In genomic region chr9:7783823-7784614, GRCm38 (mm10) we compare ENCODE assay signal across 11 mouse cellular contexts. TPM values are rescaled to one million over a fixed set of nuclear protein-coding genes. Genes with fewer than 3 reads are reported as not detected.
DNase-seq lines count a peak whose midpoint lies in the region; ATAC-seq and TF ChIP-seq lines count a peak whose summit lies in the region.
"Had no signal": no experiment of that assay in that cellular context is flagged by ENCODE, and none has a peak within 500 bp of the region (broad histone marks: within the 10 kb centered on the region; RNA-seq: fewer than 3 reads in every experiment).

No protein-coding gene starts in this region.

- ATAC-seq in forebrain, embryonic 14.5 days: peak; percentile 57

- H3K27ac ChIP-seq in layer of hippocampus, adult 2 months: peak overlapping the region; percentile 79
- peak overlapping the region; percentile 63 for H3K27ac ChIP-seq in forebrain, embryonic 14.5 days (ENCODE audit: low read depth, low read length)
- H3K27ac ChIP-seq: liver, embryonic 14.5 days; neural tube, embryonic 13.5 days had no signal

- 83% methylated on average over 15 of the region's 15 CpGs for WGBS in forebrain, embryonic 14.5 days

- H3K9ac ChIP-seq in forebrain, embryonic 14.5 days (ENCODE audit: low read length): no peak overlapping the region
- H3K9ac ChIP-seq: liver, embryonic 14.5 days; neural tube, embryonic 13.5 days had no signal

- TF ChIP-seq CTCF in layer of hippocampus, adult 2 months (conservative IDR thresholded peaks at IDR 0.05): no peak

- H3K9me3 ChIP-seq in forebrain, embryonic 14.5 days (replicated peaks; ENCODE audit: control insufficient read depth, low read length): no peaks in the 10 kb centered on the region
- H3K9me3 ChIP-seq: neural tube, embryonic 13.5 days had no signal

- H3K4me2 ChIP-seq in forebrain, embryonic 14.5 days (ENCODE audit: low read length): no peak overlapping the region
- H3K4me2 ChIP-seq: neural tube, embryonic 13.5 days had no signal

- H3K4me1 ChIP-seq in forebrain, embryonic 14.5 days (ENCODE audit: control insufficient read depth, insufficient read depth, low read length): no peaks in the 10 kb centered on the region; the same call in 1 of the 2 replicates
- H3K4me1 ChIP-seq: neural tube, embryonic 13.5 days had no signal

- H3K27me3 ChIP-seq in forebrain, embryonic 14.5 days (replicated peaks; ENCODE audit: control insufficient read depth, insufficient read depth, low read length): no peaks in the 10 kb centered on the region
- H3K27me3 ChIP-seq: neural tube, embryonic 13.5 days had no signal

- no peak for DNase-seq in layer of hippocampus, adult 2 months (ENCODE audit: low spot score in 2 of 2)
- no peak for DNase-seq in layer of hippocampus, adult 11-12 months (ENCODE audit: low spot score)
- DNase-seq in brain, adult 2 months (ENCODE audit: low read depth, low spot score): peak; percentile 27
- DNase-seq in forebrain, embryonic 14.5 days (ENCODE audit: low spot score): peak; percentile 22
- DNase-seq in naive thymus-derived CD4-positive, alpha-beta T cell, adult 2 months (ENCODE audit: low read depth): peak; percentile 65
- DNase-seq in urinary bladder, postnatal 36 days (ENCODE audit: low spot score in 2 of 2): no peak
- DNase-seq in gastrocnemius, postnatal 10 days: no peak
- DNase-seq in left cerebral cortex, postnatal 4 days: no peak
- DNase-seq: kidney, adult 8-10 months had no signal

- intact Hi-C loops in left cerebral cortex, postnatal 4 days (cut with DNase I): no loop called here

- H3K4me3 ChIP-seq in layer of hippocampus, adult 2 months: no peak overlapping the region
- no peak overlapping the region for H3K4me3 ChIP-seq in forebrain, embryonic 14.5 days (ENCODE audit: low read depth, low read length)
- H3K4me3 ChIP-seq: neural tube, embryonic 13.5 days had no signal

- H3K36me3 ChIP-seq in forebrain, embryonic 14.5 days (ENCODE audit: control insufficient read depth, insufficient read depth, low read length): 0 out of 2 replicates have a peak, but pooled peaks cover 8% of the 10 kb centered on the region

RNA-seq across cellular contexts. Expression of gene Tmem123, which starts 20.2 kb away (rescaled TPM):
- 10 to 100 TPM in 1 of 2 experiments, 1 to 10 TPM in 1; 9.9 to 11.1 TPM for total RNA-seq in layer of hippocampus, adult 2 months (2021)
- 40.7 and 43.9 TPM in 2 replicates for polyA plus RNA-seq in forebrain, embryonic 14.5 days (2014; fragmentation: Nextera tagmentation; extraction: Ambion mirVana)
- total RNA-seq in gastrocnemius, postnatal 10 days (2021): 10 to 100 TPM; 33.9 to 37.0 TPM
- total RNA-seq in left cerebral cortex, postnatal 4 days (2021): 10 to 100 TPM in 1 of 2 experiments, 1 to 10 TPM in 1; 9.6 to 10.1 TPM

RNA-seq across cellular contexts. Expression of gene Birc2, which starts 52.8 kb away (rescaled TPM):
- total RNA-seq in layer of hippocampus, adult 2 months (2021): 10 to 100 TPM; 32.7 to 37.6 TPM
- 52.8 and 58.5 TPM in 2 replicates for polyA plus RNA-seq in forebrain, embryonic 14.5 days (2014; fragmentation: Nextera tagmentation; extraction: Ambion mirVana)
- total RNA-seq in gastrocnemius, postnatal 10 days (2021): 10 to 100 TPM; 18.1 to 19.6 TPM
- total RNA-seq in left cerebral cortex, postnatal 4 days (2021): 10 to 100 TPM; 28.1 to 30.5 TPM

Comparison
In these comparisons a context has a peak if more than half of its experiments do, and no peak if none do; other contexts are left out.
1. DNase-seq: peak in brain, adult 2 months (single experiment), forebrain, embryonic 14.5 days (single experiment) and naive thymus-derived CD4-positive, alpha-beta T cell, adult 2 months (single experiment); none in layer of hippocampus, adult 2 months (0 of 2), layer of hippocampus, adult 11-12 months (single experiment), urinary bladder, postnatal 36 days (0 of 2), gastrocnemius, postnatal 10 days (single experiment) and left cerebral cortex, postnatal 4 days (single experiment).